Mouse (Mus musculus): ENCODE measurements around the gene Topaz1.

Gene Topaz1

DNA sequence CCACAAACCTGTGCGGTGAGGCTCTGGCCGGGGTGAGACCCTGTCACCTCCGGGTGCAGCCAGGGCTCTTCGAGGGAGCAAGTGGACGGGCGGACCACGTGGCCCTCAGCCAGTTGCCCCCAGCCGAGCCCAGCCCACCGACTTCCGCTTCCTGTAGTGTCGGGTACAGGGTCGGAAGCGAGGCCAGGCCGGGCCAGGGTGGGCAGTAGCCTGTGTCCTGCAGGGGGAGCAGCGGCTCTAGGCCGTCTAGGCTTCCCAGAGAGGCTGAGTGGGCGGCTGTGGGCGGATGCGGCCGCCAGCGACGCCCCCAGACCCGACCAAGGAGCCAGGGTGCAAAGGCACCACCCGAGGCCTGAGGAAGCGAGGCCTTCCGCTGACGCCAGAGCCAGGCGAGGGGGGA, at the start of gene Topaz1:
Gene Topaz1 (plus strand): TSS at position 287 of the 400 bp plus-strand sequence.
- in situ Hi-C loops (cut with MboI) = no loop called here

DNA sequence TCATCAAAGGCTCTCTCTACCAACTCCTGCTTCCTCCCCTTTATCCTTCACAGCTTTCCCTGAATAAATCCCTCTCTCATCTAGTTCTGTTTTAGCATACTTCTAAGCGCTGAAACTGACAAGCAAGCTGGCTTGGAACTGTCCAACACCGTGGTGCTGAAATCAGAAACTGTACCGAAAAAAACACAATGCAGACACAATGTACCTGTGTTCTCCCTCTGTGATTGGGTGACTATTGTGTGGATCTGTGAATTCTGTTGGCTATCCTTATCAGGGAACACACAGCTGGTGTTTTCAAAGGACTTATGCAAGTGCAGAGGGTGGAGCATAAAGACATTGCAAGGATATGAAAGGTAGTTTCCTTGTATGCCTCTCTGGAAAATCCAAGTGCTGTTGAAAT, 45.3 kb upstream of the Topaz1 start:
- in situ Hi-C loops (cut with MboI) = no loop called here

DNA sequence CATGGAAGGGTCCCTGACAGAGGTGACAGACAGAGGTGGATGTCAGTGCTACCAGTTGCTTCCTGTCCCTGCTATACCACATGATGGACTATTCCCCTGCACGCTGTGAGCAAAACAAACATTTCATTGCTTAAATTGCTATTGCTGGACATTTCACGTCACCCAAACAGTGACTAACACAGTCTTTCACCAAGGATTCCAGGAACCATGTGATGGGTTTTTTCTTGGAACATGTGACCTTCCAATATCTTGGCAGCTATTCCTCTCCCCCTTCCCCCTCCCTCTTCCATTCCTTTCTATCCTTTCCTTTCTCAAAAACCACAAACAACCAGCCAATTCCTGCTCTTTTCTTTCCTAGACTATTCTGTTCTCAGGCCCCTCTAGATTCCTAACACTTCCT, 33.3 kb upstream of the Topaz1 start:
- in situ Hi-C loops (cut with MboI) = no loop called here

DNA sequence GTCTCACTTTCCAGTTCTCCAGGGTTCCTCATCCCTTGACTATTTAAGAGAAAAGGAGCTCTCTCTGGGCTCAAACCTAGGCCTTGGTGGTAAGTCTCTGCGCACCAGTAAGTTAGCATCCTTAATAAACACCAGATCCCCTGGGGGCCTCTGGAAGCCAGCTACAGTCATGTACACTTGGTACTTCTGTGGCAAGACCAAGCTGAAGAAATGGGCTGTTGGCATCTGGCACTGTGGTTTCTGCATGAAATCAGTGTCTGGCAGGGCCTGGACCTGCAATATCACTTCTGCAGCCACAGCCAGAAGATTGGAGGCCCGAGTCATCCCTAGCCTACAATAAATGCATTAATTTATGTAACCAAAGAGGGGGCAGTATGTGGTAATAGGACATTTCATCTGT, 32.1 kb upstream of the Topaz1 start:
- in situ Hi-C loops (cut with MboI) = no loop called here

DNA sequence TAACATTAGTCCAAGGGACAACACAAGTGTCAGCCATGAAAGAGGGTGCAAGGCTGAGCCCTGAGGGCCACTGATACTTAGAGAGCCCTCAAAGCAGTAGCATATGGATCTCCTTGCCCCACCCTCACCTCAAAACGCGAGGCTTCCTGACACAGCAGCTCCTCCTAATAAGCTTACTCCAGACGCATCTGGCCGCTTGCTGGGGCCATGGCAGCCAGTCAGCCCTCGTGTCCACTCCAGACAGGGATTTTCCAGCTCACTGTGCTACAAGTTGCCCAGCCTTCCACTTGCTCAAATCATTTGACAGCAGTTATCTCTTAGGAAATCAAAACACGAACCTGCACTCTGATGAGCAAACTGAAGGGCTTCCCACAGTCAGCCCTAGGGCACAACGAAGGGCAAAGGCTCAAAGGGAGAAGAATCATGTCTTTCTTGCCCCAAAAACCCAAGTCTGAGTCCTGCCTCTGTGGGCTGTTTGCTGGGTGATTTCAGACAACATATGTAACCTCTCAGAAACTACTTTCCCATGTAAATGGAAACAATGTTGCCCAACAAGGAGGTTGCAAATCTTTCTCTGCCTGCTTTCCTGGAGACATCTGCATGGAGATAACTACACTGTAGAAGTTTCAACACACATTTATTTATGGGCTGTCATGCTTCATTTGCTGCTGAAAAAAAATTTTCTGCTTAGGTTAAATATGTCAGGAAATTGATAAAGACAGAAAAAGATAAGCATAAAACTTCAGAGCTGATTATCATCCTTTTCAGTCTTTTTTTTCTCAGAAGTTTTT, 30.8 kb upstream of the Topaz1 start:
- in situ Hi-C loops (cut with MboI) = no loop called here

DNA sequence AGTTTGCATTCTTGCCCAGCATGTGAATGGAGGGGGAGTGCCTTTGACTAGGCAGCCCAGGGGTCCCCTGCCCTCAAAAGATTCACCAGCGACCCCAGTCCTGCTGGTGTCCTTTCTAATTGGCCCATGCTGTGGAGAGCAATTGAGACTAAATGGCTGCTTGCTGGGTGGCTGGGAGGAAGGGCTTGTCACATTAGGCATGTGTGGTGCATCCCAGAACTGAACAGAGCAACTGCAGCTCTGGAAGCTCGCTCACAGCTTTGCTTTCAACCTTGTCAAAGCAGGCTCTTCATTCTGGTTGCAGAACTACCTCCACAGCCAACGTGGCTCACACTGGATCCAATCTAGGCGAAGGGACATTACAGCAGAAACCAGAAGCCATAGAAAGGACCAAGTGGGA, 24.9 kb upstream of the Topaz1 start:
- in situ Hi-C loops (cut with MboI) = no loop called here

DNA sequence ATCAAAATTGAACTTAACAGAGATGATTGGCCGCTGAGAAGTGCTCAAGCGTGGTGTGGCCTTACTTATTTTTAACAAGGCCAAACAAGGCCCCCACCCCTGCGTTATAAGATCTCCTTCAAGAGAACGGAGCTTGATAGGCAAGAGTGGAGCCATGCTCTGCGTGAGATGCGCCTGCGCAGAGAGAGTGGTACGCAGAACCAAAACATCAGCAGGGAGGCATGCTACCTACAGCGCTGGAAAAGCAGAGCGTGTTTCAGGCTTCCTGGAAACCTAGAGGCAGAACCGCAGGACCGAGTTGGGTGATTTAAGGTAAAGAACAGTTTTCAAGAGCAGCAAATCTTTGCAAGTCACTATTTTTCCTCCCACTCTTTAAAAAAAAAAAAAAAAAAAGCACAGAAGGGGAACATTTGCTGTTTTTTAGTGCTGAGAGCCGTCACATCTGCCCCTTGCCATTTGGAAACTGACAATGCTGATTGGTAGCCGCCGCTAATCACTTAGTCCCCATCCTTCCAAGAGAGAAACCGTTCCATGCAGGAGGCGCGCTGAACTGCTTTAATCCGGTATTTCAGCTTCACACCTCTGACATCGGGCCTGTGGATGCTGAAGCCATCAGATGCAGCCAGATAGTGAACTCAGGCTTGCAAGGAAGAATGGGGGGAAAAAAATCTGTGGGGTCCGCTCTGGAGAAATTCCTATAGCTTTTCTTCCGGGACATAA, 21.9 kb upstream of the Topaz1 start:
- in situ Hi-C loops (cut with MboI) = no loop called here

DNA sequence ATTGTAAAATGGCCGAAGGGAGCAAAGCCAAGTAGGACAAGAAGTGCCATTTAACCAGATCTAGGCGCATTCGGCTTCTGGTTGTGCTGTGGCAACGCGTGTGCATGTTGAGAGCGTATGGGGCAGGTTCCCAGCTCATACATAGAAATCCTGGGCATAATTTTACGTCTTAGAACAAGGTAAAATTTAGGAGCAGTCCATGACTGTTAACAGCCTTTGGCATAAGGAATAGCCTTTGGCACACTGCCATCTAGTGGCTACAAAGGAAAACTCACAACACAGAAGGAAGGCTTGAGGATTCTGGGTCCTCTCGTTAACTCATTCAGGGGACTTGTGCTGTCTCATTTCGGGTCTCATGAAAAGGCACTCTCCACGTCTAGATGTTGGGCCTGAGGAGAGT, 17.6 kb upstream of the Topaz1 start:
- in situ Hi-C loops (cut with MboI) = no loop called here

DNA sequence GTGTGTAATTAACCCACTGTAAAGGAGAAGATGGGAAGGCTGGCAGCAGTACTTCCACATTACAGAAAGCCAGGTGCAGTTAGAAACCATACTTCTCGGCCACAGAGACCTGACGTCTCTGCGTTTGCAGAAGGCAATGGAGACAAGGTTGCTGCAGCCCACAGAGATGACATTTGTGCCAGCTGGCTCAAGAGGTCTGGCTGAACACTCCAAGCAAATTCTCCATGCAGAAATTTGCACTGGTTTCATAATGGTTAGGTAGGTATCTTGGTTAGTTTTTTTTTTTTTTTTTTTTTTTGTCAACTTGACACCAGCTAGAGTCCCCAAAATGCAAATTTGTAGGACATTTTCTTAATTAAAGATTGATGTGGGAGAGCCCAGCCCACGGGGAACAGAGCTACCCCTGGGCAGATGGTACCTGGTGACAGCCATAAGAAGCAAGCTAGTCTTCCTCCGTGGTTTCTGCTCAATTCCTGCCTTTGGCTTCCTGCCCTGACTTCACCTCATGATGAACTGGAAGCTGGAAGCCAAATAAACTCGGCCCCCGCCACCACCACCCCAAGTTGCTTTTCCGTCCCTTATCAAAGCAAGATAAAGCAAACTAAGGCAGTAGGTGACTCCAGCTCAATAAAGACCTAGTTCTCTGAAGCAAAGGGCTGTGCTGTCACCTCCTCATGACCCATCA, 14.9 kb upstream of the Topaz1 start:
- in situ Hi-C loops (cut with MboI) = loop anchor here (10.0 kb wide), 1 partner anchor 523 kb away; no protein-coding TSS in a partner anchor

DNA sequence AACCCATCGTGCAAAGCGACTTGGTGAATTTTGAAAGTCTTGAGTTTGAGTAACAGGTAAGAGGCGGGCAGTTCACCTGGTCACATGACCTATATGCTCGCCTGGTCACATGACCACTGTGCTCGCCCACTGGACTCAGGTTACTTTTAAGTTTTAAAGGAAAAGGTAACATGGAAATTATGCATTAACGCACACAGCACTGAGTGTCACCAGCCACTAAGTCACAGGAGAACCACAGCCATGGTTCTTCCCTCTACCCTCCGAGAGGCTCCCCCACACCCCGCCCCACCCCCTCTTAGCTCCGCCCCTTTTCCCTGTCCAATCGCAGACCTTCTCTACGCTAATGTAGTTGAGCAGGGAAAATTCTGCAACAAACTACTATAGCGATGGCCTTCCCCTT, 13.9 kb upstream of the Topaz1 start:
- in situ Hi-C loops (cut with MboI) = loop anchor here (10.0 kb wide), 1 partner anchor 522 kb away; no protein-coding TSS in a partner anchor

DNA sequence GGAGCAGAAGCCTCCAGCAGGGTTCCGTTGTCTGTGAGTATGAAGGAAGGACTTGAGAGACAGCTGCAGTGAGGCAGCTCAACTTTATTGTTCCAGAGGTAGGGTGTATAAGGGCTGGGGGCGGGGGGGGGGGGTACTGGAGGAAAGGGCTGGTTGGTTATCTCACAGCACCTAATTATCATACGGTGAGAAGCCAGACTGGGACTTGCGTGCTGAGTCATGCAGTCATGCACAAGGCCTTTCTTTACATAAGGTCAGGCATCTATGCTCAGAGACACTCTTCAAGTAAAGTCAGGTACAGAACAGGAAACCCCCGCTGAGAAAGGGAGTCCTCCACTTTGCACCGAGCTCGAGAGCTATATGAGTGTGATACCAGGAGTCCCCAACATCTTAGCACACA, 12.2 kb upstream of the Topaz1 start:
- in situ Hi-C loops (cut with MboI) = loop anchor here (10.0 kb wide), 1 partner anchor 520 kb away; no protein-coding TSS in a partner anchor

DNA sequence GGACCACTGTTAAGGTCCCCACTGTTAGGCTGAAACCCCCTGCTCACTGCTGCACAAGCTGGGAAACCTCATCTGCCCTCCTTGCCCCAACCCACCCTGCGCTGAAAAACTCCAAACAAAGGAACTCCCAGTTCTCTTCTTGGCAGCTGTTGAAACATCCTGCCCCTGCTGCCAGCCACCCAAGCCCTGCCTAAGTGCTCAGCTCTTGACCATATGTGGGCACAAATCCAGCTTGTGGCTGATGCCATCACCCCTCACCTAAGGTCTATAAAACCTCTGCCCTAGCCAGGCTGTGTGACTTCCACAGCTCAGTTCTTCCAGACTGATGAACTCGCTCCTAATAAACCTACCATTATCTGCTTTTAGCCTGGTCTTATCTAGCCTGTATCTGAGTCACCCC, 11.1 kb upstream of the Topaz1 start:
- in situ Hi-C loops (cut with MboI) = loop anchor here (10.0 kb wide), 1 partner anchor 519 kb away; no protein-coding TSS in a partner anchor

DNA sequence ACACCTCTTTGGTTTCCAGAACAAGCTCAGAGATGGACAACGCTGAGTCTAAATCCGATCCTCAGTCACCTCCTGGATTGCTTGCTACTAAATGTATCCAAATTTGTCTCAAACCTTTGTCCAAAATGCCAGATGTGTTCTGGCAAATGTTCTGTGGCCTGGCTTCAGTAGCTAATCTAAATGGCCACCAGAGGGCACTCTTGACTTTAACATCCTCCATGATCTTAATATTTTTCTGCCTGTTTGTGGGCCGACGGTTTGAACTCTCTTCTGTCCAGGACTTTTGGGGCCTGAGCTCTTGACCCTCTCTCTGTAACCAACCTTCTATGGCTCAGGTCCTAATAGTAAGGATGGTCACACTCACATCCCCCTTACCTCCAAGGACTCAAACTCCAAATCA, 10.4 kb upstream of the Topaz1 start:
- in situ Hi-C loops (cut with MboI) = loop anchor here (10.0 kb wide), 1 partner anchor 518 kb away; no protein-coding TSS in a partner anchor

DNA sequence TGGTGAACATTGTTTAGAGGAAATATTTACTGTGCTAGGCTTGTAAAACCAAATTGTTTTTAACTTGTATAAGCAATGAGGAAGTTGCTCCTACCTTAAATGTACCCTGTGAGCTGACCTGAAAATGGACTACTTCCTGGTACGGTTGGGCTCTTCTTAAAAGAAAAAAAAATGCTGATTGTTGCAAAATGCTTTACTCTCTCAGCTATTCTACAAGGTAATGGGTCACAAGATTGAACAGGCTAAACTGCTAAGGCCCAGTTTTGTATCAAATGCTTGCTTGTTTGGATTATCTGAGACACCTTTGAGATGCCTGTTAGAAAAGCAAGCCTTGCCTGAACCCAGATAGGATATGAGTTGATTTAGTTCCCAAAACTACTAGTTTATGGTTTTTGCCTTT, 1.3 kb upstream of the Topaz1 start:
- in situ Hi-C loops (cut with MboI) = no loop called here

DNA sequence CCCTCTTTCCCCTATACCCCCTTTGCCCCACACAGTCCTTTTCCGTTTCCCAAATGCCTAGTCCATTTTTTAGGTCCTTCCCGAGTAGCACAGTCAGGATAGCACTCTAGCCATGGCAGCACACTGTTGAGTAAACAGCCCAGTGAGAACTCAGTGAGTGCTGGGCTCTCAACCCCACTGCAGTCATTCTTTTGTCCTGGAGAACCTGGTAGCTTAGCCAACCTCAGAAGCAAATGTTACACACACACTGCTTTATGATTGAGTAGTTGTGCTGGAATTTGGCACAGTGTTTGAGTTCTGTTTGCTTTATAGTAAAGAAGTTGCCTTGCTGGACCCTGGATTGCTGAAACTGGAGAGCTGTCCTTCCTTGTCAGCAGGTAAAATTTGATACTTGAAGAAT, 10.5 kb downstream of the Topaz1 start:
- in situ Hi-C loops (cut with MboI) = no loop called here

DNA sequence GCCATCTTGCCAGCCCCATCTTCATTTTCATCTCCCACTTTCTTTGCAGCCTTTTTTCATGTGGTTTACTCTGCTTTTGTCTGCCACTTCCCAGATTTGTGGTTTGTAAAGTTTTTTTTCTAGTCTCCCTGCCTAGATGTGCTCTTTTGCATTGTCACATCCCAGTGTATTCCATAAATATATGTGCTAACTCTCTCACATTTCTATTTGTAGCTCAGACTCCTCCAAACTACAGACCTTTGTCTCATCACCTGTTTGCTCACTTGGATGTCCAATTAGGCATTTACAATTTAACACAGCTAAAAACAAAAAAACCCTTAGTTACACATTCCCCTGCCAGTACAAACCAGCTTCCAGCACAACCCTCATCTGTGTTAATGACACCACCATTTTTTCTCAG, 13.0 kb downstream of the Topaz1 start:
- in situ Hi-C loops (cut with MboI) = no loop called here

DNA sequence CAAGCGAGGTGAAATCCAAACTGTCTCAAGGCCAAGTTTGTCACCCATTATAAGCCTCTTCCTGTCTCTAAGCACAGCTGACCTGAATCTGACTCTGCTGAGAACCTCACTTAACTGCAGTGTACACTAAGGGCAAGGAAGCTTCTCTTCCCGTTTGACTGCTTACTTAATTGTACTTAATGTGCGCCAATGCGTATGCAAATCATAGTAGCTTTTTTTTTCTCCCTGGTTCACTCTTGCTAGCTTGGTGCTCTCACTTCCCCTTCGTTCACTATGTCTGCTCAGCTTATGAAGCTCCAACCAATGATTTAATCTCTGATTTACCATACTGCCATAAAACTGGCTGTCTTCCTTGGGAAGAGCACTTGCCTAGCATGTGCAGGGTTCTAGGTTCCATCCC, 38.1 kb downstream of the Topaz1 start:
- in situ Hi-C loops (cut with MboI) = no loop called here

DNA sequence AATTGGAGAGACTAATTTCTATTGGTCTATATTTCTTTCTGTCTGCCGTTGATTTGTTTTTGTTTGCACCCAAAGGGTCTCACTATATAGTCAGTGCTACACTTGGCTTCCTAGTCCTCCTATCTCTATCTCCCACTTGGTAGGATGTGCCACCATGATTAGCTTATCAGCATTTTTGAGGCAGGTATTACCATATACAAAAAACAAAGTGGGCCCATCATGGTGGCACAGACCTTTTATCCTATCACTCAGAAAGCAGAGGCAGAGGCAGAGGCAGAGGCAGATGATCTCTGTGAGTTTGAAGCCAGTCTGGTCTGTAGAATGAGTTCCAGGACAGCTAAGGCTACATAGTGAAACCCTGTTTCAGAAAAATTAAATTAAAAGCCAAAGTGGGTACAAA, 39.4 kb downstream of the Topaz1 start:
- in situ Hi-C loops (cut with MboI) = no loop called here

DNA sequence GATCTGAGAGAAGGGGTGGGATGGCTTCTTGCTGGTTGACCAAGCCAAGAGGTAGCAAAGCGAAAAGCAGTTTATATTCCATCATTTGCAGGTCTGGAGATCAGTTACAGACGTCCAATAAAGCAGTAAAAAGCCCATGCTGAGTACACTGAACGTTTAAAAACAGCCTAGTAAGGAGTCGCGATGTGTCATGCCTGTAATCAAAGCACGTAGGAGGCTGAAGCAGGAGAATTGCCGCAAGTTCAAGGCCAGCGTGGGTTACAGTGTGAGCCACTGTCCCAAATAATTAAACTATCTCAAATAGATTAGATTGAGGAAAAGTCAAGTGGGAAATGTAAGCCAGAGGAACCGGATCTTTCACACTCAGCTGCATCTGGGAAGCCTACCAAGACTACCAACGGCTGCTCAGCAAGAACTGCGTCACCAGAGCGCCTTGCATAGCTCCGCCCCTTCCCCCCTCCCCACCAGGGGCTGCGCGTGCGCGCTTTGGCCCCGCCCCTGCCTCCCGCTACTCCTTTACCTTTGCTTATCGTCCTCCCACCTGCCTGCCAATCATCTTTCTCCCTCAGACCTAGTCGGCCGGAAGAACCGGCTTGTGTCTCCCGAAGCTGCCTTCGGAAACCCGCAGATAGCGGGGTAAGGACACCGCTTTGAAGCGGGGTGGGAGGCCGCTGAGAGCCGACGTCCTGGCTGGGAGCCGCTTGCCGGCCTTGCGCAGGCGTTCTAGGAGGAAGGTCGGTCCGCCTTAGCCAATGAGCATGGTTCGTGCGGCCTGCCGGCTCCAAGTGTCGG, 58.1 kb downstream of the Topaz1 start, which contains the start of gene Tcaim:
Gene Tcaim (plus strand): TSS at position 487 of the 792 bp plus-strand sequence.
- in situ Hi-C loops (cut with MboI) = no loop called here

DNA sequence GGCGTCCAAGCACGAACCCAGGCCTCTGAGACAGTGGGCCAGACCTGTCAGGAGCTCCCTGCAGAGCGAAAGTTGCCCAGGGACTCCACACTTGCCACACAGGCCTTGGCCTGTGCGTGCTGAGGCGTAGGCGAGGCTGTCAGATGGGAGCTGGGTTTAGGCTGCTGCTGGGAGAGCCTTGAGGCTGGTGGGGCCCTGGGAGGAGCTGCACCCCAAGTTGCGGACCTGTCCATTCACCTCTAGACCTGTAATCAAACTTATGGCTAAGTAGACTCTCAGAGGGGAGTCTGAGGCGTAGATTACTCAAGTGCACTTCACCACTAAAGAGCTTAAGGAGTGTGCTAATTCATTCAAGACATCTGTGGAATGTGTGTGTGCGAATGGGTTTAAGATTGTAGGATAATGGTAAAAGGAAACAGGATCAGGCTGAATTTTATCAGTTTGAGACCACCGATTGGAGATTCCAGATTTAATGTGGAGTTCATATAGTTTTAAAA, 58.7 kb downstream of the Topaz1 start:
- in situ Hi-C loops (cut with MboI) = no loop called here

DNA sequence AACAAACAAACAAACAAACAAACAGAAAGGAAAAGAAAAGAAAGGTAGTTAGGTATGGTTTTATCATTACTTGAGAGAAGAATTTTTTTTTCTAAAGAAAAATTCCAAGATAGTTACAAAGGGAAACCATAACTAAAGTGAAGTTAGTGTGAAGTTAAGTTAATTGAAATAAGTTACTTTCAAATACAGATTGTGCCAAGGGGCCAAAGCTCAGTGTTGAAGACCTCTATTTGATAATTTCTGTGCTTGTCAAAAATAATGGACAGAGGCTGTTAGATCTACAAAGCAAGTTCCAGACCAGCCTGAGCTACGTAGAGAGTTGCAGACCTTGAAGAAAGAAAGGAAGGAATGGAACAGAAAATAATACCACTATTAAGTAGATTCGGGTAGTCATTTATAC, 60.0 kb downstream of the Topaz1 start:
- in situ Hi-C loops (cut with MboI) = no loop called here

Data from mature B cell (primary cell).